Comparison of ENCODE assay signal across 8 mouse cellular contexts in the genomic region with DNA sequence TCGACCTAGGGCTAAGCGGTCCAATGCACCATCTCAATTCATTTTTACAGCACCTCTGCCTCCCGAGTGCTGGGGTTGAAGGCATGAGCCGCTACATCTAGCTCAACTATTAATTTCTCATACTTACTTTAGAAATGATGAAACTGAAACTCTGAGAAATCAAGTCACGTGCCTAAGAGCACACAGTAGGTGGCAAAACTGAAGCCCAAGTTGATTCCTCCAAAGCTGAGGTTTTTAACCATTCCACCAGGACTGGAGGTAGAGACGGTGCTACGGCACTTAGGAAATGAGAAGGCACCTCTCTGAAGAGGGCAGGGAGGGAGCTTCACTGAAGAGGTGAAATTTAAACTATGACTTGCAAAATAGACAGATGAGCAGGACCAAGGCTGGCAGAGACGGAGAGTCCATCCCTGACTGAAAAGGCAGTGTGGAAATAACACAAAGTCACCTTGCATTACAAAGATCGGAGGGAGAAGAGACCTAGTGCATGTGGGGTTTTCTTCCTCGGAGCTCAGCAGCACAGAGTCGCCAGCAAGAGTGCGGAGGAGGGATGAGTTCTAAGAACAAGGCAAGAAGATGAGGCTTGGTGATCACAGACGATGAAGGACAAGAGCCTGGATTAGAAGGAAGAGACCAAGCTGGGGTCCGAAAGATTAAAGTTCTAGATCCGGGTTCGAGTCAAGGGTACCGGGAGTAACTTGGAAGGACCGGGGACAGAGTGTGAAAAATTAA. TPM values are rescaled to one million over a fixed set of nuclear protein-coding genes. Genes with fewer than 3 reads are reported as not detected.
A peak's percentile ranks its signal among the peaks of the same experiment; 100 is the strongest.
DNase-seq lines count a peak whose midpoint lies in the region; ATAC-seq and TF ChIP-seq lines count a peak whose summit lies in the region.

No protein-coding gene starts in this region.

- peak overlapping the region; percentile 91 for H3K9ac ChIP-seq in lung, embryonic 16.5 days (ENCODE audit: low read length)
- H3K9ac ChIP-seq in heart, embryonic 16.5 days (ENCODE audit: low read length): peak overlapping the region; percentile 86
- peak overlapping the region; percentile 75 for H3K9ac ChIP-seq in liver, postnatal 0 days (replicated peaks)

- H3K4me2 ChIP-seq in lung, embryonic 16.5 days (ENCODE audit: low read depth, low read length): peak overlapping the region; percentile 94
- H3K4me2 ChIP-seq in heart, embryonic 16.5 days (ENCODE audit: low read depth, low read length): peak overlapping the region; percentile 83
- H3K4me2 ChIP-seq in liver, postnatal 0 days (ENCODE audit: low read depth, low read length): peak overlapping the region; percentile 96

- no peak for TF ChIP-seq CTCF in liver, postnatal 0 days (IDR thresholded peaks at IDR 0.05; ENCODE audit: low read depth)

- WGBS in lung, embryonic 16.5 days: 27% methylated on average over 18 of the region's 18 CpGs
- WGBS in heart, embryonic 16.5 days: 29% methylated on average over 18 of the region's 18 CpGs
- WGBS in liver, postnatal 0 days (ENCODE audit: insufficient replicate concordance): 28% methylated on average over 18 of the region's 18 CpGs

- peak overlapping the region; percentile 48 for H3K27ac ChIP-seq in lung, embryonic 16.5 days (ENCODE audit: low read length)
- peak overlapping the region; percentile 94 for H3K27ac ChIP-seq in brown adipose tissue, adult 24 weeks (replicated peaks; ENCODE audit: low read depth, low read length)
- H3K27ac ChIP-seq in heart, embryonic 16.5 days (ENCODE audit: low read length): peak overlapping the region; percentile 89
- H3K27ac ChIP-seq in liver, postnatal 0 days (ENCODE audit: low read depth): peak overlapping the region; percentile 41

- no peak for TF ChIP-seq EP300 in liver, postnatal 0 days (IDR thresholded peaks at IDR 0.05; ENCODE audit: low read depth)

- no peak for ATAC-seq in lung, embryonic 16.5 days (ENCODE audit: low read depth)
- no peak for ATAC-seq in heart, embryonic 16.5 days (replicated peaks; ENCODE audit: extremely low read depth, insufficient read depth, low FRiP score)
- ATAC-seq in liver, postnatal 0 days: no peak

- no peak for DNase-seq in lung, adult 18-20 months
- DNase-seq in liver, postnatal 0 days: no peak
- no peak for DNase-seq in ovary, postnatal 36 days (ENCODE audit: low spot score)
- no peak for DNase-seq in gastrocnemius, postnatal 4 days (ENCODE audit: low spot score in 2 of 2)
- DNase-seq in lung, postnatal 10 days: no peak

- H3K36me3 ChIP-seq in lung, embryonic 16.5 days (ENCODE audit: control insufficient read depth, insufficient read depth, low read length): peaks cover 17% of the 10 kb centered on the region
- H3K36me3 ChIP-seq in heart, embryonic 16.5 days (ENCODE audit: control insufficient read depth, insufficient read depth): peaks cover 17% of the 10 kb centered on the region
- peaks cover 18% of the 10 kb centered on the region for H3K36me3 ChIP-seq in liver, postnatal 0 days (replicated peaks; ENCODE audit: insufficient read depth, low read length)

- H3K27me3 ChIP-seq in lung, embryonic 16.5 days (ENCODE audit: control insufficient read depth, insufficient read depth, low read depth, low read length): no peaks in the 10 kb centered on the region
- H3K27me3 ChIP-seq in heart, embryonic 16.5 days (ENCODE audit: control insufficient read depth, insufficient read depth, low read length): no peaks in the 10 kb centered on the region
- H3K27me3 ChIP-seq in liver, postnatal 0 days (ENCODE audit: insufficient read depth, low read length): no peaks in the 10 kb centered on the region

- H3K4me1 ChIP-seq in lung, embryonic 16.5 days (replicated peaks; ENCODE audit: control insufficient read depth, insufficient read depth, low read length): peaks cover 7% of the 10 kb centered on the region; the same call in 1 of the 2 replicates
- H3K4me1 ChIP-seq in brown adipose tissue, adult 24 weeks (ENCODE audit: control insufficient read depth, insufficient read depth, insufficient read length, low read length): peaks cover 10% of the 10 kb centered on the region
- peaks cover 21% of the 10 kb centered on the region for H3K4me1 ChIP-seq in heart, embryonic 16.5 days (ENCODE audit: control insufficient read depth, insufficient read depth, low read length)
- peaks cover 13% of the 10 kb centered on the region for H3K4me1 ChIP-seq in liver, postnatal 0 days (ENCODE audit: insufficient read depth)

- H3K4me3 ChIP-seq in lung, embryonic 16.5 days (ENCODE audit: low read length): peak overlapping the region; percentile 85
- peak overlapping the region; percentile 94 for H3K4me3 ChIP-seq in brown adipose tissue, adult 24 weeks (ENCODE audit: insufficient read depth, low read depth, low read length)
- H3K4me3 ChIP-seq in heart, embryonic 16.5 days (ENCODE audit: low read length): peak overlapping the region; percentile 87
- peak overlapping the region; percentile 85 for H3K4me3 ChIP-seq in liver, postnatal 0 days (ENCODE audit: low read depth, low read length)

- H3K9me3 ChIP-seq in lung, embryonic 16.5 days (ENCODE audit: control insufficient read depth, low read length): no peaks in the 10 kb centered on the region
- no peaks in the 10 kb centered on the region for H3K9me3 ChIP-seq in heart, embryonic 16.5 days (replicated peaks; ENCODE audit: control insufficient read depth, low read length)
- no peaks in the 10 kb centered on the region for H3K9me3 ChIP-seq in liver, postnatal 0 days (ENCODE audit: low read length)

RNA-seq across cellular contexts. Expression of gene Zfp691, which starts 0.9 kb away (rescaled TPM):
- 9.0 and 9.3 TPM in 2 replicates for polyA plus RNA-seq in lung, embryonic 16.5 days (2015; fragmentation: Nextera tagmentation; extraction: Ambion mirVana)
- 16.2 and 24.1 TPM in 2 replicates for polyA plus RNA-seq in brown adipose tissue, adult 24 weeks (2012; ENCODE audit: insufficient read depth, insufficient read length, missing spikeins)
- polyA plus RNA-seq in heart, embryonic 16.5 days (2015; fragmentation: Nextera tagmentation; extraction: Ambion mirVana): 7.7 and 10.8 TPM in 2 replicates
- polyA plus RNA-seq in liver, postnatal 0 days (2015; fragmentation: Nextera tagmentation; extraction: Ambion mirVana): 1.8 and 2.1 TPM in 2 replicates
- 1 to 10 TPM; 8.0 to 9.5 TPM for total RNA-seq in gastrocnemius, postnatal 4 days (2021)

RNA-seq across cellular contexts. Expression of gene Ermap, which starts 16.7 kb away (rescaled TPM):
- polyA plus RNA-seq in lung, embryonic 16.5 days (2015; fragmentation: Nextera tagmentation; extraction: Ambion mirVana): 1.4 and 4.3 TPM in 2 replicates
- polyA plus RNA-seq in brown adipose tissue, adult 24 weeks (2012; ENCODE audit: insufficient read depth, insufficient read length, missing spikeins): not detected in 2 replicates
- 0.88 and 1.4 TPM in 2 replicates for polyA plus RNA-seq in heart, embryonic 16.5 days (2015; fragmentation: Nextera tagmentation; extraction: Ambion mirVana)
- polyA plus RNA-seq in liver, postnatal 0 days (2015; fragmentation: Nextera tagmentation; extraction: Ambion mirVana): 125 and 144 TPM in 2 replicates
- 1 to 10 TPM in 1 of 2 experiments, under 1 TPM in 1; 0.54 to 1.9 TPM for total RNA-seq in gastrocnemius, postnatal 4 days (2021)

RNA-seq across cellular contexts. Expression of gene Svbp, which starts 22.0 kb away (rescaled TPM):
- 114 and 123 TPM in 2 replicates for polyA plus RNA-seq in lung, embryonic 16.5 days (2015; fragmentation: Nextera tagmentation; extraction: Ambion mirVana)
- polyA plus RNA-seq in brown adipose tissue, adult 24 weeks (2012; ENCODE audit: insufficient read depth, insufficient read length, missing spikeins): 30.6 and 38.8 TPM in 2 replicates
- polyA plus RNA-seq in heart, embryonic 16.5 days (2015; fragmentation: Nextera tagmentation; extraction: Ambion mirVana): 114 and 119 TPM in 2 replicates
- polyA plus RNA-seq in liver, postnatal 0 days (2015; fragmentation: Nextera tagmentation; extraction: Ambion mirVana): 54.8 and 61.3 TPM in 2 replicates
- total RNA-seq in gastrocnemius, postnatal 4 days (2021): 10 to 100 TPM; 61.1 to 64.6 TPM

RNA-seq across cellular contexts. Expression of gene Tmem269, which starts 44.9 kb away (rescaled TPM):
- not detected in 2 replicates for polyA plus RNA-seq in lung, embryonic 16.5 days (2015; fragmentation: Nextera tagmentation; extraction: Ambion mirVana)
- polyA plus RNA-seq in brown adipose tissue, adult 24 weeks (2012; ENCODE audit: insufficient read depth, insufficient read length, missing spikeins): not detected in 2 replicates
- 0.15 and 0.22 TPM in 2 replicates for polyA plus RNA-seq in heart, embryonic 16.5 days (2015; fragmentation: Nextera tagmentation; extraction: Ambion mirVana)
- polyA plus RNA-seq in liver, postnatal 0 days (2015; fragmentation: Nextera tagmentation; extraction: Ambion mirVana): not detected in 2 replicates
- total RNA-seq in gastrocnemius, postnatal 4 days (2021): not detected

RNA-seq across cellular contexts. Expression of gene AU022252, which starts 59.4 kb away (rescaled TPM):
- 26.5 and 30.8 TPM in 2 replicates for polyA plus RNA-seq in lung, embryonic 16.5 days (2015; fragmentation: Nextera tagmentation; extraction: Ambion mirVana)
- polyA plus RNA-seq in brown adipose tissue, adult 24 weeks (2012; ENCODE audit: insufficient read depth, insufficient read length, missing spikeins): 4.3 and 6.8 TPM in 2 replicates
- polyA plus RNA-seq in heart, embryonic 16.5 days (2015; fragmentation: Nextera tagmentation; extraction: Ambion mirVana): 22.5 and 23.4 TPM in 2 replicates
- 26.6 and 27.8 TPM in 2 replicates for polyA plus RNA-seq in liver, postnatal 0 days (2015; fragmentation: Nextera tagmentation; extraction: Ambion mirVana)
- 10 to 100 TPM; 21.2 to 21.3 TPM for total RNA-seq in gastrocnemius, postnatal 4 days (2021)

Comparison
In these comparisons a context has a peak if more than half of its experiments do, and no peak if none do; other contexts are left out.
1. H3K27ac ChIP-seq: peak in every context shown above with its lines; median percentile 94 in brown adipose tissue, adult 24 weeks; 89 in heart, embryonic 16.5 days; 48 in lung, embryonic 16.5 days; 41 in liver, postnatal 0 days.
2. RNA of gene Ermap, which starts 16.7 kb away (polyA plus RNA-seq): 125 to 144 TPM in liver, postnatal 0 days; 1.4 to 4.3 TPM in lung, embryonic 16.5 days, 0.88 to 1.4 TPM in heart, embryonic 16.5 days and not detected in brown adipose tissue, adult 24 weeks; every median in the first group is over 10 times any median in the second.
3. Peak in every context shown above with its lines, with median percentiles within 50 percentile points of each other: H3K4me2 ChIP-seq, H3K4me3 ChIP-seq and H3K9ac ChIP-seq.